Mouse (Mus musculus) fat pad, adult 2 months (tissue): ENCODE measurements at regions not wholly inside any gene's neighbourhood (a gene's known extent, or its start where the extent isn't known, plus 50 kb on each side); places are given as distances from the start of the nearest gene placed in this dataset.

Experiments used
- DNase-seq: peaks from one replicate; pipeline ENCODE4 v3.0.0-alpha.2; 2011; ENCODE audit warnings: low read depth, low spot score; ENCODE audit errors: extremely low read depth

GRCm38 (mm10) chr8:26835076-26835475 is 142.0 kb upstream of the Zfp703 start:
- no peak for DNase-seq

DNA sequence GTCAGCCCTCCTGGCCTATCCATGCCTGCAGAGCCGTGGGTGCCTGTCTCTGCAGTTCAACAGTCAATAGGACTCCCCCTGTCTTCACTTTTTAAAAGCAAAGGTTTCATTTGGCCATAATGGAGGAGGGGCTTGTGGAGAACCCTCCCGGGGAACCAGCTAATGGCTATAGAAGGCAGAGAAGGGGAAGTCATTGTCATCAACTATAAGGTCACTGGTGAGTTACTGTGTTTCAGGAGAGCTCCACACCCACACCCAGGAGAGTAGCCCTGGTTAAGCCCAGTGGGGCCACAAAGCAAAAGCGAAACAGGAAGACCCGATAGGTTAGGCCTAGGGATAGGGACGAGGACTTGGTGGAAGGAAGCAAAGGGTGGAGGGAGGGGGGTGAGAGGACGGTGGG is 141.5 kb upstream of the Zfp703 start:
- no peak for DNase-seq

- no peak for DNase-seq
Measured at GRCm38 (mm10) chr8:26836552-26836951, 140.6 kb upstream of the Zfp703 start.

DNA sequence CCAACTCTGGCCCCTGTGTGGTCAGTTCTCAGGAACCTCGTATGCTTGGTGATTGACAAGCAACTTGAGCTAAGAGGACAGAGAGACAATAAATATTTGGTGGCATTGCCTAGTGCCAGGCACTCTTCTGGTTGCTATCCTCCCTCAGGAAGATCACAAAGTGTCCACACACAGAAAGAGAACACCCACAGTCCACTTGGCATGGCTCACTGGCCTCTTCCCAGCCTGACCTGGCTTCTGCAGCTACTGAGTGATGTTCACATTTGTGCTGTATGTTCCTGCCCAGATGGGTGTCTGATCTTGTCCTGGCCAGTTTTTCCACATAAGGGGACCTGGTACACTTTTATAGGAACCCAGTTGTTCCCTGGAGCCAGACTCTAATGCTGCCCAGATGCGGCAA is 136.8 kb upstream of the Zfp703 start:
- no peak for DNase-seq

GRCm38 (mm10) chr8:26840745-26841680 is 136.1 kb upstream of the Zfp703 start:
- DNase-seq, result no peak

DNA sequence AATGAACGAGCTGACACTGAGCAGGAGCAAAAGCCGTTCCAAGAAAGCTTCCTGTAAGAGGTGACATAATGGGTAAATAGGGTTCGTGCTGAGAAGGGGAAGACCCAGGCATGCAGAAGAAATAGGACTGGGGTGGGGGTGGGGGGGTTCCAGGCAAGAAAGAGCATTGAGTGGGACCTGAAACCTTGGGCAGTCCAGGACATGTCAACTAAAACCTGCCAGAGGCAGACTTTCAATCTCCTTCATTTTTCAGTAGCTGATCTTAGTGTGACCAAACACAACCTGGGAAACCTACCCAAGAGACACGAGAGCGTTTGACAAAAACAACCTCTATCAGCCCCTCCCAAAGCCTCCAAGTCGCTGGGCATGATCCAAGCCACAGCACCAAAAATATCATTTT is 133.4 kb upstream of the Zfp703 start:
- no peak for DNase-seq

GRCm38 (mm10) chr8:26844132-26844808 is 132.9 kb upstream of the Zfp703 start:
- no peak for DNase-seq

- DNase-seq, result no peak
Measured at GRCm38 (mm10) chr8:26844809-26845143, 132.3 kb upstream of the Zfp703 start.

DNA sequence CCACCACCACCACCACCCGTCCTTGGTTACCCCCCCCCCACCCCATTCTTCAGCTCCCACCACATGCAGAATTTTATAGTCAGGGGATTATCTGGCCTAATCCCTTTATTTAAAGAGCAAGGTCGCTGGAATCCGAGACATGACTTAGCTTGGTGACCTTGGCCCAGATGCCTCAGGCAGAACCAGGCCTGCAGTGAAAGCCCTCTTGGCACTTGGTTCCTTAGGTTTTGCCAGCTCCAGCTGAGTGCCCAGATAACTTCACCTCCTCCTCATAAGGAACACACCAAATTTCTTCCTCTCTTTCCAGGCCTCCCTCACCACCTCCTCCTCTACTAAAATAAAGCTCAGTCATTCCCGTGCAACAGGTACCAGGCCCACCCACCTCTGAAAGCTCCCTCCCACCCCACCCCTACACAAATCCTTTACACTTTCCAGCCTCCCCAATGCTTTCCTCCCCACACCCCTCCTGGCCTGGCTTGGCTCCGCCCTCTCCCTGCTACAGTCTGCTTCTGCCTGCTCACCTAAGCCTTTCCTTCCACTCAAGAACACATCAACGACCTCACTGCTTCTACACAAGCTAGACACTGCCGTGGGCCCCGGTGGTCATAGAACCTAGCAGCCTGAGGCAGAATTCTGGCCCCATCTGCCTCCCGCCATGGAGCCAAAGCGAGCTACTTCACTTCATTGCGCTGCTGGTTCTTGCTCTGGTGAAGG is 131.5 kb upstream of the Zfp703 start:
- no peak for DNase-seq

DNA sequence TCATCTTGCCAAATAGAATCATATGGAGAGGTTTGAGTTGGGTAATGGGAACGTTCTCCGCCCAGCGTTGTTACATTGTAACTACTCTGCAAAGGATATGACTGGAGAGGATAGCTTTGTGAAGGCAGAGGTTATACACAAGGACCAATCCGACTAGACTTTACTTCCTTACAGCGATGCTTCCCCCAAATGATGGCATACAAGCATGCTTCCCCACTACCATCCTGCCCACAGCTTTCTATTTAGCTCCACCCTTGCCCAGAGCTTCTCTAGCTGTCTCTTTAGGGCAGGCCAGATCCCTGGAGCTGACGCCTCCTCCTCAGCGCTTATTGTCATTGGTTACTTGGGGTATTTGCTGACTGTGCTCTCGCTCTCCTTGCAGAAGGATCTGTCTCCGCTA is 130.1 kb upstream of the Zfp703 start:
- no peak for DNase-seq

DNA sequence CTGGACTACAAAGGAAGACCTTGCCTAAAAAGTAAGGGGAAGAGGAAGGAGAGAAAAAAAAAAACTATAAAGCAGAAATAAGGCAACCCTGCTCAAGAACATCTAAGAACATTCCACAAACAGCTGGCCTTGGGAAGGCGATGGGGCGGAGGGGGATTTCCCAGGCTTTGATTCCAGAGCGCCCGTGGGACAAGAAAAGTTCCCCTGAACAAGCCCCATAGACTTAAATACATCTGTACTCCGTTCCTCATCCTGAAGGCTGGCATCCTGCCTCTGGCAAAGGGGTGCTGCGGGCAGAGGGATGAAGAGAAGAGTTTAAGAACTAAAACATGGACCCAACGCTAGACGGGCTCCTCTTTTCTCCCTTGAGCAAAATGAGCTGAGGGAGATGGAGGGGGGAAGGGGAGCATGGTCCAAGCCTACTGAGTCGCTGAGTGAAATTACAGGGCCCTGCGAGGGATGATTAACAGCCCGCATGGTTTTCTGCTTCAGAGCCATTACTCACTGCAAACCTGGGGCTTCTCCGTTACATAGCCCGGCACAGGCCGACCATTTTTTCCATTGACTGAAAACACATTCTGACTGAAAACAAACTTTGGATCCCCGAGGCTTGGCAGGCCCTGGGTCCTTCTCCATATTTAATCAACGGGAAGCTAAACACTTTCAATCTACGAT is 128.9 kb upstream of the Zfp703 start:
- DNase-seq, result no peak

- DNase-seq, result no peak
Measured at GRCm38 (mm10) chr8:26848955-26849684, 128.0 kb upstream of the Zfp703 start.

DNA sequence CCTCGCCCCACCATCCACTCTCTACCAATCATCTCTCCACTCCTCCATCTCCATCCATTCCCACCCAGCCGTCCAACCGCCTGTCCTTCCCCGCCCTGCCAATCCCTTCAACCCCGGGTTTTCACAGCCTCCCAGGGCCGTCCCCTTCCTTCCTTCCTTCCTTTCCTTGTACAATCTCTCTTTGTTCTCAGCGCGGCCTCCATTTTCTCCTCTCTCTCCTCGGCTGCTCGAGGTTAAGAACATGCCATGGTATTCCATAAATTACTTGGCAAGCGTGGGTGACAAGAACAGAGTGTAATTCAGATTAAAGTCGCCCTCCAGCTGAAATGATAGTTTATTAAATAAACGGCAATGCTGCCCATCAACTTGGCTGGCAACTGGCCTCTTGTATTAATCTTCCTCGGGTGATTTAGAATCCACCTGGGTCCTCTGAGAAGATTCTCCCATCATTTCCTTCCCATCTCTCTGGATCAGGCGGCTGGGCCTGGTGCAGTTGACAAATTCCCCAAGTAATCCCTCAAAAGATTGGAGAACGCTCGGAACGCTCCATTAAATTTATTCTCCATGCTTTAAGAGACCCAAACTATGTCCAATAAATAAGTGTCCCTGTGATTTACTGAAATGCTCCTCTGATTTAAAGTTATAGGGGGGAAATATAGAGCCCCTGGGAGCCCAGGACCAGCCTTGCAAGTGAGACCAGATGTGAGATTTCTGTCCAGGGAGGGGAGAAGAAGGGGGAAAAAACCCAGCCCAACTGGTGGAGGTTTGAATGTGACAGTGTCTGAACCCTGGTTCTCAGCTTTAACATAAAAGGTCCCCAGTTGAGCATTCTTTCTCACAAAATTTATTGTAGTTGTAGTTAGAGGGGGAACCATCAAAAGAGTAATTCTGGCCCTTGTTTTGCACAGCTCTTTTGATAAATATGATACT is 125.0 kb upstream of the Zfp703 start:
- DNase-seq, result no peak

DNA sequence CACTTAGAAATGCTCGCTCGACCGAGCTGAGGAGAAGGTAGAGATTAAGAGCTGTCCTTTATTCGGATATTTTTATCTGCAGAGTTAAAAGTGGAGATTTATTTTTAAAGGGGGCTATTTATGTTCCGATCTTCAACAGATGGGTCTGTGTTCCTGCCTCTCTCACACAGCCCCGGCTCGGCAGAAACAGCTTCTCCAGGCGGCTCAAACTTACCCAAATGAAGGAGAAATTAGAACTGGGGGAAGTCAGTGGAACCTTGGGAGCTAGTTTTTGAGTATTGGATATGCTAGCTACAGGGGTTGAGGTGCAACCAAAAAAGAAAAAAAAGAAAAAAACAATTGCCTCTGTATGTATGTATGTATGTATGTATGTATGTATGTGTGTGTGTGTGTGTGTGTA is 124.2 kb upstream of the Zfp703 start:
- no peak for DNase-seq

- no peak for DNase-seq
Measured at GRCm38 (mm10) chr8:26854557-26855238, 122.4 kb upstream of the Zfp703 start.

DNA sequence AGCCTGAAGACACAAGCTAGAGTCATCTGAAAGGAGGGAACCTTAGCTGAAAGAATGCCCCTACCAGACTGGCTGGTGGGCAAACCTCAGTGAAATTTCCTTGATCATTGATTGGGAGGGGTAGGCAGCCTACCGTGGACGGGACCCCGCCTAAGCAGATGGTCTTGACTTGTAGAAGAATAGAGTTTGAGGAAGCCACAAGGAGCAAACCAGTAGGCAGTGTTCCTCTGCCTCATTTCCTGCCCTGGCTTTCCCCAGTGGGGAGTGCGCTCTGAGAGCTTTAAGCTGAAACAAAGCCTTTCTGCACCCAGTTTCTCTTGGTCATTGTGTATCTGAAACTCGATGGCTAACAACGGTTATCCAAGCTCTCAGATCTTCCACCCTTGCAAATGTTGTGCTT is 121.9 kb upstream of the Zfp703 start:
- no peak for DNase-seq

DNA sequence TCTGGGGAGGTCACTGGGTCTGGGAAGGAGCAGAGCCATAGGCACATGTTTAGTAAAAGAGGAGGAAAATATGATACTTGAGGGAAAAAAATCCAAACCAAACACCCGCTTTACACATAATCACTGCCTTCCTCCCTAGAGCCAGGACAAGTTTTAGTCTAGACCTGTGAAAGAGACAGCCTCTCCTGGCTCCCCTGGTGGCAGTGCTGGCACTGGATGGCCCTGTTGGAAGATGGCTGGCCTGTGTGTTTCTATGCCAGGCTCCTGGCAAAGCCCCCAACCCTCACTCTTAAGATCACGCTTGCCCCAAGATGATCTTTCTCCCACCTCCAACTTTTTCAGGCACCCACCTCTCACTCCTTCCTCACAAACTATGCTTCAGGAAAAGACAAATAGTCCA is 112.6 kb upstream of the Zfp703 start:
- DNase-seq, result no peak

- DNase-seq, result no peak
Measured at GRCm38 (mm10) chr8:26864971-26865370, 112.2 kb upstream of the Zfp703 start.
